Mouse (Mus musculus) kidney, postnatal 4 days (tissue): Measurements from ENCODE around the gene Cdkal1.

Experiments used
- DNase-seq, 2 experiments: peaks; one replicate each; pipeline ENCODE4 v3.0.0; 2021; ENCODE audit warnings: mixed read lengths in 2 of 2

Gene Cdkal1

GRCm38 (mm10) chr13:29222261-29222838 lies 633.1 kb downstream of the Cdkal1 start:
- peak; percentile 20 to 35 for DNase-seq

- DNase-seq: no peak
These were observed 633.8 kb downstream of the Cdkal1 start for GRCm38 (mm10) chr13:29221646-29222045.

- no peak for DNase-seq
These were observed 636.8 kb downstream of the Cdkal1 start for GRCm38 (mm10) chr13:29218594-29219230.

- DNase-seq: peak; percentile 61 to 78
These were observed 645.1 kb downstream of the Cdkal1 start for GRCm38 (mm10) chr13:29210159-29211021.

- DNase-seq: no peak
These were observed 646.7 kb downstream of the Cdkal1 start for GRCm38 (mm10) chr13:29208749-29209148.

GRCm38 (mm10) chr13:29203856-29204255 lies 651.6 kb downstream of the Cdkal1 start:
- no peak for DNase-seq

GRCm38 (mm10) chr13:29203426-29203825 lies 652.0 kb downstream of the Cdkal1 start:
- DNase-seq: no peak

- DNase-seq: peak in 1 of 2 experiments; percentile 17
These were observed 652.9 kb downstream of the Cdkal1 start for GRCm38 (mm10) chr13:29202562-29202961.

- peak; percentile 18 to 30 for DNase-seq
These were observed 655.8 kb downstream of the Cdkal1 start for GRCm38 (mm10) chr13:29199679-29200078.

GRCm38 (mm10) chr13:29196798-29197498 lies 658.5 kb downstream of the Cdkal1 start:
- DNase-seq: no peak

- DNase-seq: no peak
These were observed 659.8 kb downstream of the Cdkal1 start for GRCm38 (mm10) chr13:29195722-29196121.

- no peak for DNase-seq
These were observed 660.5 kb downstream of the Cdkal1 start for GRCm38 (mm10) chr13:29194946-29195345.

- DNase-seq: no peak
These were observed 662.8 kb downstream of the Cdkal1 start for GRCm38 (mm10) chr13:29192697-29193096.

- DNase-seq: no peak
These were observed 664.9 kb downstream of the Cdkal1 start for GRCm38 (mm10) chr13:29190548-29190947.

- no peak for DNase-seq
These were observed 668.7 kb downstream of the Cdkal1 start for GRCm38 (mm10) chr13:29186748-29187147.

- DNase-seq: no peak
These were observed 669.9 kb downstream of the Cdkal1 start for GRCm38 (mm10) chr13:29185545-29185944.

GRCm38 (mm10) chr13:29184545-29184944 lies 670.9 kb downstream of the Cdkal1 start:
- DNase-seq: no peak

GRCm38 (mm10) chr13:29179861-29180260 lies 675.6 kb downstream of the Cdkal1 start:
- no peak for DNase-seq

- no peak for DNase-seq
These were observed 676.2 kb downstream of the Cdkal1 start for GRCm38 (mm10) chr13:29179260-29179659.

- DNase-seq: peak; percentile 10 to 38
These were observed 677.5 kb downstream of the Cdkal1 start for GRCm38 (mm10) chr13:29177889-29178486.

- no peak for DNase-seq
These were observed 686.1 kb downstream of the Cdkal1 start for GRCm38 (mm10) chr13:29169356-29169755.

- DNase-seq: no peak
These were observed 690.5 kb downstream of the Cdkal1 start for GRCm38 (mm10) chr13:29164845-29165524.
